Comparison of ENCODE assay signal across 7 mouse cellular contexts in the genomic region with DNA sequence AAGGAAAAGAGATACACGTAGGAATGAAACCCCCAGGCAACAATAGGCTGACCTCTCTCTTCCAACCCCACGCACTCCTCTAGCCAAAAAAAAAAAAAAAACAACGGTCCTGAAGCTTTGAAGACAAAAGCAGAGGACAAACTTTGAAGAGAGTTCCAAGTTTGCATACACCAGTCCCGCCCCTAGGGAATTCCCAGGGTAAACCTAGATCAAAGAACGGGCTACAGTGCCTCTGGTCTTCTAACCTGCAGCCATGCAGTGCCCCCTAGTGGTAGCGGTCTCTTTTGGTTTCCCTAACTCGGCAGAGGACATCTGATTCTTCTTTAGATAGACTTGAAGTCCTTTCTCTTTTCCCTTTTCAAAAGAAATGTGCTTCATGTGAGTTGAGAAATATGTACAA. TPM values are rescaled to one million over a fixed set of nuclear protein-coding genes. Genes with fewer than 3 reads are reported as not detected.
DNase-seq lines count a peak whose midpoint lies in the region; ATAC-seq and TF ChIP-seq lines count a peak whose summit lies in the region.

No protein-coding gene starts in this region.

- peak; percentile 92 for TF ChIP-seq CTCF in heart, adult 2 months (IDR thresholded peaks at IDR 0.05)
- peak; percentile 93 for TF ChIP-seq CTCF in kidney, adult 2 months (conservative IDR thresholded peaks at IDR 0.05; ENCODE audit: insufficient read depth, insufficient read length, low read depth, low read length)

- no peak overlapping the region for H3K4me2 ChIP-seq in limb, embryonic 11.5 days (ENCODE audit: low read depth, severe bottlenecking)
- no peak overlapping the region for H3K4me2 ChIP-seq in midbrain, embryonic 15.5 days

- no peak overlapping the region for H3K9ac ChIP-seq in heart, adult 2 months (ENCODE audit: low read depth, low read length)
- H3K9ac ChIP-seq in limb, embryonic 11.5 days (ENCODE audit: low read length) = no peak overlapping the region
- no peak overlapping the region for H3K9ac ChIP-seq in midbrain, embryonic 15.5 days

- no peaks in the 10 kb centered on the region for H3K79me2 ChIP-seq in heart, adult 2 months (replicated peaks; ENCODE audit: control insufficient read depth, insufficient read depth, low read length)

- no peak; the same call in 1 of the 2 replicates for ATAC-seq in limb, embryonic 11.5 days (ENCODE audit: insufficient number of reproducible peaks, low FRiP score, low TSS enrichment, low read depth)
- peak; percentile 78 for ATAC-seq in midbrain, embryonic 15.5 days (replicated peaks)

- 0 out of 2 replicates have a peak, but pooled peaks have one; percentile 61 for TF ChIP-seq EP300 in heart, adult 2 months (IDR thresholded peaks at IDR 0.05; ENCODE audit: insufficient read depth, low read depth, low read length)

- intact Hi-C loops in heart, adult 2 months (cut with DNase I) = loop anchor here (1.0 to 2.0 kb wide), 3 partner anchors 72 to 215 kb away; a partner anchor contains a TSS

- no peaks in the 10 kb centered on the region for H3K27me3 ChIP-seq in heart, adult 2 months (ENCODE audit: control insufficient read depth, insufficient read depth, low read length)
- H3K27me3 ChIP-seq in kidney, adult 2 months (replicated peaks; ENCODE audit: control insufficient read depth, insufficient read depth, low read length) = no peaks in the 10 kb centered on the region
- no peaks in the 10 kb centered on the region for H3K27me3 ChIP-seq in limb, embryonic 11.5 days (ENCODE audit: control insufficient read depth, insufficient read depth, low read length)
- H3K27me3 ChIP-seq in midbrain, embryonic 15.5 days (replicated peaks) = no peaks in the 10 kb centered on the region

- no peak overlapping the region for H3K27ac ChIP-seq in heart, adult 2 months
- no peak overlapping the region for H3K27ac ChIP-seq in kidney, adult 2 months (ENCODE audit: insufficient read depth, low read depth, low read length)
- no peak overlapping the region for H3K27ac ChIP-seq in limb, embryonic 11.5 days (replicated peaks; ENCODE audit: low read depth, low read length)
- H3K27ac ChIP-seq in midbrain, embryonic 15.5 days = no peak overlapping the region

- peak; percentile 79 for DNase-seq in adrenal gland, adult 8-10 months
- DNase-seq in embryo, embryonic 9.5 days (ENCODE audit: extremely low spot score) = peak; percentile 84
- DNase-seq in heart, adult 2 months = peak; percentile 75 to 83
- peak; percentile 86 for DNase-seq in kidney, adult 2 months
- peak; percentile 93 for DNase-seq in limb, embryonic 11.5 days (ENCODE audit: low spot score)
- DNase-seq in spleen, postnatal 10 days (ENCODE audit: low spot score in 2 of 2) = peak; percentile 63 to 89

- WGBS in heart, adult 2 months = 3% methylated on average over 7 of the region's 7 CpGs
- 2% methylated on average over 7 of the region's 7 CpGs for WGBS in kidney, adult 2 months
- WGBS in limb, embryonic 11.5 days = under 1% methylated on average over 7 of the region's 7 CpGs
- WGBS in midbrain, embryonic 15.5 days = 1% methylated on average over 7 of the region's 7 CpGs

- H3K4me3 ChIP-seq in heart, adult 2 months = no peak overlapping the region
- no peak overlapping the region for H3K4me3 ChIP-seq in kidney, adult 2 months (ENCODE audit: insufficient read depth, low read depth, low read length)
- H3K4me3 ChIP-seq in limb, embryonic 11.5 days (ENCODE audit: low read depth, low read length) = no peak overlapping the region
- no peak overlapping the region for H3K4me3 ChIP-seq in midbrain, embryonic 15.5 days

- no peaks in the 10 kb centered on the region for H3K9me3 ChIP-seq in limb, embryonic 11.5 days (ENCODE audit: control insufficient read depth, low read length)
- no peaks in the 10 kb centered on the region for H3K9me3 ChIP-seq in midbrain, embryonic 15.5 days

- H3K36me3 ChIP-seq in heart, adult 2 months (ENCODE audit: control insufficient read depth, insufficient read depth, low read length) = no peaks in the 10 kb centered on the region
- no peaks in the 10 kb centered on the region for H3K36me3 ChIP-seq in kidney, adult 2 months (ENCODE audit: control insufficient read depth, insufficient read depth, low read length)
- no peaks in the 10 kb centered on the region for H3K36me3 ChIP-seq in limb, embryonic 11.5 days (ENCODE audit: control insufficient read depth, insufficient read depth, low read length)
- no peaks in the 10 kb centered on the region for H3K36me3 ChIP-seq in midbrain, embryonic 15.5 days (replicated peaks)

- H3K4me1 ChIP-seq in heart, adult 2 months (ENCODE audit: control insufficient read depth, insufficient read depth, low read length) = peaks cover 1% of the 10 kb centered on the region
- no peaks in the 10 kb centered on the region for H3K4me1 ChIP-seq in kidney, adult 2 months (ENCODE audit: control insufficient read depth, insufficient read depth, low read length)
- H3K4me1 ChIP-seq in limb, embryonic 11.5 days (ENCODE audit: control insufficient read depth, insufficient read depth, low read length) = no peaks in the 10 kb centered on the region
- H3K4me1 ChIP-seq in midbrain, embryonic 15.5 days = no peaks in the 10 kb centered on the region

- TF ChIP-seq POLR2A in heart, adult 2 months (IDR thresholded peaks at IDR 0.05; ENCODE audit: insufficient read depth, low read depth, low read length) = no peak
- no peak for TF ChIP-seq POLR2A in kidney, adult 2 months (IDR thresholded peaks at IDR 0.05; ENCODE audit: low read depth, low read length)

RNA-seq across cellular contexts. Expression of a gene that starts 8.8 kb away (rescaled TPM):
- not detected for total RNA-seq in adrenal gland, adult 8-10 months (2022)
- not detected for total RNA-seq in heart, adult 2 months (2021)
- 0.67 and 0.80 TPM in 2 replicates for polyA plus RNA-seq in heart, adult 2 months (2012; rRNA removed)
- polyA plus RNA-seq in kidney, adult 2 months (2012; rRNA removed) = 0.33 and 0.39 TPM in 2 replicates
- polyA plus RNA-seq in limb, embryonic 11.5 days (2014; fragmentation: Nextera tagmentation; extraction: Ambion mirVana) = not detected in 2 replicates
- 0.35 and 0.52 TPM in 2 replicates for polyA plus RNA-seq in midbrain, embryonic 15.5 days (2015; fragmentation: Nextera tagmentation; extraction: Ambion mirVana)

RNA-seq across cellular contexts. Expression of a gene that starts 37.9 kb away (rescaled TPM):
- 1 to 10 TPM in 1 of 4 experiments, under 1 TPM in 3; 0.18 to 1.0 (median 0.29) TPM for total RNA-seq in adrenal gland, adult 8-10 months (2022)
- total RNA-seq in heart, adult 2 months (2021) = not detected
- polyA plus RNA-seq in heart, adult 2 months (2012; rRNA removed) = 0.06 TPM in 1 of 2 replicates, not detected in the other
- polyA plus RNA-seq in kidney, adult 2 months (2012; rRNA removed) = 0.13 and 0.20 TPM in 2 replicates
- 0.35 and 0.49 TPM in 2 replicates for polyA plus RNA-seq in limb, embryonic 11.5 days (2014; fragmentation: Nextera tagmentation; extraction: Ambion mirVana)
- 8.6 and 9.7 TPM in 2 replicates for polyA plus RNA-seq in midbrain, embryonic 15.5 days (2015; fragmentation: Nextera tagmentation; extraction: Ambion mirVana)

RNA-seq across cellular contexts. Expression of a gene that starts 47.0 kb away (rescaled TPM):
- 1 to 10 TPM; 3.1 to 7.8 (median 5.1) TPM for total RNA-seq in adrenal gland, adult 8-10 months (2022)
- not detected for total RNA-seq in heart, adult 2 months (2021)
- polyA plus RNA-seq in heart, adult 2 months (2012; rRNA removed) = 0.03 TPM in 1 of 2 replicates, not detected in the other
- 0.03 TPM in 1 of 2 replicates, not detected in the other for polyA plus RNA-seq in kidney, adult 2 months (2012; rRNA removed)
- polyA plus RNA-seq in limb, embryonic 11.5 days (2014; fragmentation: Nextera tagmentation; extraction: Ambion mirVana) = not detected in 2 replicates
- polyA plus RNA-seq in midbrain, embryonic 15.5 days (2015; fragmentation: Nextera tagmentation; extraction: Ambion mirVana) = 0.15 and 0.17 TPM in 2 replicates

RNA-seq across cellular contexts. Expression of a gene that starts 56.4 kb away (rescaled TPM):
- 100 to 1,000 TPM; 114 to 128 (median 117) TPM for total RNA-seq in adrenal gland, adult 8-10 months (2022)
- total RNA-seq in heart, adult 2 months (2021) = 100 to 1,000 TPM in 1 of 2 experiments, 10 to 100 TPM in 1; 91.6 to 104 TPM
- 65.0 and 102 TPM in 2 replicates for polyA plus RNA-seq in heart, adult 2 months (2012; rRNA removed)
- polyA plus RNA-seq in kidney, adult 2 months (2012; rRNA removed) = 61.2 and 64.4 TPM in 2 replicates
- polyA plus RNA-seq in limb, embryonic 11.5 days (2014; fragmentation: Nextera tagmentation; extraction: Ambion mirVana) = 222 and 230 TPM in 2 replicates
- polyA plus RNA-seq in midbrain, embryonic 15.5 days (2015; fragmentation: Nextera tagmentation; extraction: Ambion mirVana) = 191 TPM in 2 replicates
